Mouse (Mus musculus): ENCODE results near the gene Zan. TPM values are rescaled to one million over a fixed set of nuclear protein-coding genes. Genes with fewer than 3 reads are reported as not detected.

Gene Zan
- polyA plus RNA-seq, 1 experiment from 2014 or later, result 0.96 TPM

GRCm38 (mm10) chr5:137346388-137346787, 130.5 kb downstream of the Zan start:
- no peak overlapping the region for H3K4me3 ChIP-seq (ENCODE audit: low read depth, low read length)
- 55% methylated on average over 1 of the region's 1 CpGs for WGBS
- no peak for TF ChIP-seq CTCF (IDR thresholded peaks at IDR 0.05; ENCODE audit: low read depth)
- TF ChIP-seq EP300 (optimal IDR thresholded peaks at IDR 0.05), result no peak
- H3K9me3 ChIP-seq (ENCODE audit: control insufficient read depth, low read length), result no peaks in the 10 kb centered on the region
- no peak overlapping the region for H3K4me2 ChIP-seq (replicated peaks; ENCODE audit: low read depth)
- no peaks in the 10 kb centered on the region for H3K27me3 ChIP-seq (ENCODE audit: control insufficient read depth, insufficient read depth, low read length)
- no peak for DNase-seq (ENCODE audit: low spot score)
- H3K4me1 ChIP-seq (replicated peaks; ENCODE audit: control insufficient read depth, insufficient read depth), result 0 out of 2 replicates have a peak, but pooled peaks cover 3% of the 10 kb centered on the region
- ATAC-seq (ENCODE audit: low FRiP score, low TSS enrichment), result no peak
- H3K9ac ChIP-seq (ENCODE audit: low read length), result no peak overlapping the region
- no peaks in the 10 kb centered on the region for H3K36me3 ChIP-seq (ENCODE audit: control insufficient read depth, insufficient read depth, low read length)
- H3K27ac ChIP-seq (replicated peaks), result peak overlapping the region; percentile 35; the same call in 1 of the 2 replicates

- peak; percentile 75 for DNase-seq (ENCODE audit: low spot score)
- no peak overlapping the region for H3K4me3 ChIP-seq (ENCODE audit: low read depth, low read length)
- ATAC-seq (ENCODE audit: low FRiP score, low TSS enrichment), result peak; percentile 69
- H3K9ac ChIP-seq (ENCODE audit: low read length), result no peak overlapping the region
- no peak for TF ChIP-seq EP300 (optimal IDR thresholded peaks at IDR 0.05)
- TF ChIP-seq CTCF (IDR thresholded peaks at IDR 0.05; ENCODE audit: low read depth), result no peak
- H3K4me1 ChIP-seq (replicated peaks; ENCODE audit: control insufficient read depth, insufficient read depth), result no peaks in the 10 kb centered on the region
- H3K27me3 ChIP-seq (ENCODE audit: control insufficient read depth, insufficient read depth, low read length), result no peaks in the 10 kb centered on the region
- H3K27ac ChIP-seq (replicated peaks), result peak overlapping the region; percentile 35; the same call in 1 of the 2 replicates
- H3K4me2 ChIP-seq (replicated peaks; ENCODE audit: low read depth), result no peak overlapping the region
- H3K36me3 ChIP-seq (ENCODE audit: control insufficient read depth, insufficient read depth, low read length), result no peaks in the 10 kb centered on the region
- no peaks in the 10 kb centered on the region for H3K9me3 ChIP-seq (ENCODE audit: control insufficient read depth, low read length)
- WGBS, result 10% methylated on average over 9 of the region's 9 CpGs
Measured at GRCm38 (mm10) chr5:137345821-137346220, 131.0 kb downstream of the Zan start.

- H3K4me1 ChIP-seq (replicated peaks; ENCODE audit: control insufficient read depth, insufficient read depth), result peaks cover 5% of the 10 kb centered on the region; the same call in 1 of the 2 replicates
Measured at GRCm38 (mm10) chr5:137343869-137344268, 133.0 kb downstream of the Zan start.

GRCm38 (mm10) chr5:137343412-137343811, 133.5 kb downstream of the Zan start:
- peaks cover 6% of the 10 kb centered on the region; the same call in 1 of the 2 replicates for H3K4me1 ChIP-seq (replicated peaks; ENCODE audit: control insufficient read depth, insufficient read depth)
- no peak overlapping the region for H3K4me2 ChIP-seq (replicated peaks; ENCODE audit: low read depth)
- H3K27me3 ChIP-seq (ENCODE audit: control insufficient read depth, insufficient read depth, low read length), result no peaks in the 10 kb centered on the region
- ATAC-seq (ENCODE audit: low FRiP score, low TSS enrichment), result no peak
- no peak for TF ChIP-seq CTCF (IDR thresholded peaks at IDR 0.05; ENCODE audit: low read depth)
- no peak for TF ChIP-seq EP300 (optimal IDR thresholded peaks at IDR 0.05)
- no peak overlapping the region for H3K9ac ChIP-seq (ENCODE audit: low read length)
- no peaks in the 10 kb centered on the region for H3K36me3 ChIP-seq (ENCODE audit: control insufficient read depth, insufficient read depth, low read length)
- DNase-seq (ENCODE audit: low spot score), result no peak
- WGBS, result 96% methylated on average over 5 of the region's 5 CpGs
- H3K9me3 ChIP-seq (ENCODE audit: control insufficient read depth, low read length), result no peaks in the 10 kb centered on the region
- no peak overlapping the region for H3K4me3 ChIP-seq (ENCODE audit: low read depth, low read length)
- no peak overlapping the region for H3K27ac ChIP-seq (replicated peaks)

More at GRCm38 (mm10) chr5:137343869-137344268, 133.0 kb downstream of the Zan start:
- Histone ChIP-seq H3K4me2 (replicated peaks; ENCODE audit: low read depth) (no peak overlapping the region), H3K9ac (ENCODE audit: low read length) (no peak overlapping the region), H3K27me3 (ENCODE audit: control insufficient read depth, insufficient read depth, low read length) (no peaks in the 10 kb centered on the region), H3K4me3 (ENCODE audit: low read depth, low read length) (no peak overlapping the region), H3K27ac (replicated peaks) (no peak overlapping the region), H3K9me3 (ENCODE audit: control insufficient read depth, low read length) (no peaks in the 10 kb centered on the region), H3K36me3 (ENCODE audit: control insufficient read depth, insufficient read depth, low read length) (no peaks in the 10 kb centered on the region)
- ATAC-seq (ENCODE audit: low FRiP score, low TSS enrichment), result no peak
- DNase-seq (ENCODE audit: low spot score), result no peak
- TF ChIP-seq CTCF (IDR thresholded peaks at IDR 0.05; ENCODE audit: low read depth) (peak; percentile 48), EP300 (optimal IDR thresholded peaks at IDR 0.05) (no peak)

- DNase-seq (ENCODE audit: low spot score) (no peak), ATAC-seq (ENCODE audit: low FRiP score, low TSS enrichment) (no peak)
- peaks cover 6% of the 10 kb centered on the region; the same call in 1 of the 2 replicates for H3K4me1 ChIP-seq (replicated peaks; ENCODE audit: control insufficient read depth, insufficient read depth)
- H3K27me3 ChIP-seq (ENCODE audit: control insufficient read depth, insufficient read depth, low read length), result no peaks in the 10 kb centered on the region
- no peaks in the 10 kb centered on the region for H3K36me3 ChIP-seq (ENCODE audit: control insufficient read depth, insufficient read depth, low read length)
- no peak overlapping the region for H3K9ac ChIP-seq (ENCODE audit: low read length)
- TF ChIP-seq EP300 (optimal IDR thresholded peaks at IDR 0.05), result no peak
- no peak for TF ChIP-seq CTCF (IDR thresholded peaks at IDR 0.05; ENCODE audit: low read depth)
- H3K27ac ChIP-seq (replicated peaks), result no peak overlapping the region
- WGBS, result 28% methylated on average over 7 of the region's 7 CpGs
- no peak overlapping the region for H3K4me2 ChIP-seq (replicated peaks; ENCODE audit: low read depth)
- no peak overlapping the region for H3K4me3 ChIP-seq (ENCODE audit: low read depth, low read length)
- no peaks in the 10 kb centered on the region for H3K9me3 ChIP-seq (ENCODE audit: control insufficient read depth, low read length)
Measured at GRCm38 (mm10) chr5:137342407-137343012, 134.4 kb downstream of the Zan start.

- Histone ChIP-seq H3K36me3 (ENCODE audit: control insufficient read depth, insufficient read depth, low read length) (no peaks in the 10 kb centered on the region), H3K9ac (ENCODE audit: low read length) (no peak overlapping the region), H3K4me2 (replicated peaks; ENCODE audit: low read depth) (no peak overlapping the region), H3K9me3 (ENCODE audit: control insufficient read depth, low read length) (no peaks in the 10 kb centered on the region), H3K4me1 (replicated peaks; ENCODE audit: control insufficient read depth, insufficient read depth) (peaks cover 6% of the 10 kb centered on the region; the same call in 1 of the 2 replicates), H3K27me3 (ENCODE audit: control insufficient read depth, insufficient read depth, low read length) (no peaks in the 10 kb centered on the region), H3K4me3 (ENCODE audit: low read depth, low read length) (no peak overlapping the region), H3K27ac (replicated peaks) (peak overlapping the region; percentile 85; the same call in 1 of the 2 replicates)
- DNase-seq (ENCODE audit: low spot score) (no peak), ATAC-seq (ENCODE audit: low FRiP score, low TSS enrichment) (no peak)
- WGBS, result 66% methylated on average over 6 of the region's 6 CpGs
- TF ChIP-seq EP300 (optimal IDR thresholded peaks at IDR 0.05), result no peak
- no peak for TF ChIP-seq CTCF (IDR thresholded peaks at IDR 0.05; ENCODE audit: low read depth)
Measured at GRCm38 (mm10) chr5:137340222-137340621, 136.6 kb downstream of the Zan start.

Measured in stomach, postnatal 0 days (tissue).